Mouse (Mus musculus): ENCODE data around the gene Gm20390. TPM values are rescaled to one million over a fixed set of nuclear protein-coding genes. Genes with fewer than 3 reads are reported as not detected.
"Not testable (repeated sequence)": the region's sequence is repeated elsewhere in the genome, so short reads cannot be mapped to it uniquely, and the experiment has no call there.

The Gm20390 gene
- polyA plus RNA-seq, 1 experiment from 2014 or later = 363 TPM

DNA sequence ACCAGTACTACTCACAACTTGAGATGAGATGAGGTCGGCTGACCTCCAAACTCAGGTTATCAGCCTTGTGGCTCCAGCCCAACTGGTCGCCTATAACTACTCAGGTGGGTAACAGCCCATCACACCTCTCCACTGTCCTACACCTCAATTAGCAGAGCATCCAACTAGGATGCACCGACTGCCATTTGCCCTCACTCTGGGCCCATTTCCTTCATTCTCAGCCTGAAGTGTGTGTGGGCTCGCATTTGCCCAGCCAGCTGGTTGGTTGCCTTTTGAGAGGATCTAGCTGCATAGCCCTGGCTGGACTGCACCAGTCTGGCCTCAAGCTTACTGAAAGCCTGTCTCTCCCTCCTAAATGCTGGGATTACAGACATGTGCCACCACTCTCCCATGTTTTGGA is 10.3 kb downstream of the Gm20390 start:
- H3K27me3 ChIP-seq = no peaks in the 10 kb centered on the region
- no peak overlapping the region for H3K9ac ChIP-seq (replicated peaks)
- H3K4me2 ChIP-seq (replicated peaks) = no peak overlapping the region
- H3K36me3 ChIP-seq = peaks cover 55% of the 10 kb centered on the region
- H3K4me1 ChIP-seq = peaks cover 22% of the 10 kb centered on the region
- no peaks in the 10 kb centered on the region for H3K9me3 ChIP-seq
- no peak overlapping the region for H3K27ac ChIP-seq (replicated peaks)
- 81% methylated on average over 4 of the region's 4 CpGs for WGBS
- no peak for ATAC-seq (replicated peaks)
- H3K4me3 ChIP-seq = no peak overlapping the region

- H3K36me3 ChIP-seq = peaks cover 49% of the 10 kb centered on the region
- no peaks in the 10 kb centered on the region for H3K9me3 ChIP-seq
- H3K4me3 ChIP-seq = no peak overlapping the region
- H3K27ac ChIP-seq (replicated peaks) = no peak overlapping the region
- WGBS = 84% methylated on average over 2 of the region's 2 CpGs
- ATAC-seq (replicated peaks) = no peak
- no peaks in the 10 kb centered on the region for H3K27me3 ChIP-seq
- H3K4me1 ChIP-seq = peaks cover 29% of the 10 kb centered on the region
- no peak overlapping the region for H3K4me2 ChIP-seq (replicated peaks)
- no peak overlapping the region for H3K9ac ChIP-seq (replicated peaks)
Measured at GRCm38 (mm10) chr11:93957031-93957555, 11.0 kb downstream of the Gm20390 start.

GRCm38 (mm10) chr11:93956159-93956558 is 11.9 kb downstream of the Gm20390 start, which contains the start of gene Nme2:
Gene Nme2, minus strand, starts transcription at chr11:93956259.
- Histone ChIP-seq H3K36me3 (peaks cover 45% of the 10 kb centered on the region), H3K9ac (replicated peaks) (peak within 1 kb of the TSS; percentile 77), H3K4me1 (peaks cover 29% of the 10 kb centered on the region), H3K4me3 (peak within 1 kb of the TSS; percentile 87), H3K4me2 (replicated peaks) (peak within 1 kb of the TSS; percentile 96), H3K9me3 (no peaks in the 10 kb centered on the region), H3K27ac (replicated peaks) (peak within 1 kb of the TSS; percentile 90), H3K27me3 (no peaks in the 10 kb centered on the region)
- peak; percentile 2; the same call in 1 of the 2 replicates for ATAC-seq (replicated peaks)
- WGBS = 3% methylated on average over 6 of the region's 6 CpGs

- Histone ChIP-seq H3K9me3 (no peaks in the 10 kb centered on the region), H3K36me3 (peaks cover 45% of the 10 kb centered on the region), H3K4me1 (peaks cover 29% of the 10 kb centered on the region), H3K4me2 (replicated peaks) (peak overlapping the region; percentile 96), H3K27me3 (no peaks in the 10 kb centered on the region), H3K4me3 (peak overlapping the region; percentile 87), H3K27ac (replicated peaks) (peak overlapping the region; percentile 90), H3K9ac (replicated peaks) (peak overlapping the region; percentile 77)
- WGBS = under 1% methylated on average over 64 of the region's 67 CpGs
- ATAC-seq (replicated peaks) = peak; percentile 98
Measured at GRCm38 (mm10) chr11:93955256-93956150, 12.6 kb downstream of the Gm20390 start.

GRCm38 (mm10) chr11:93954738-93955255 is 13.3 kb downstream of the Gm20390 start:
- WGBS = 50% methylated on average over 13 of the region's 13 CpGs
- peaks cover 29% of the 10 kb centered on the region for H3K4me1 ChIP-seq
- H3K9ac ChIP-seq (replicated peaks) = peak overlapping the region; percentile 77
- H3K4me2 ChIP-seq (replicated peaks) = peak overlapping the region; percentile 96
- peak overlapping the region; percentile 90 for H3K27ac ChIP-seq (replicated peaks)
- H3K4me3 ChIP-seq = peak overlapping the region; percentile 87
- ATAC-seq (replicated peaks) = peak; percentile 5; the same call in 1 of the 2 replicates
- H3K36me3 ChIP-seq = peaks cover 44% of the 10 kb centered on the region
- no peaks in the 10 kb centered on the region for H3K9me3 ChIP-seq
- no peaks in the 10 kb centered on the region for H3K27me3 ChIP-seq

- Histone ChIP-seq H3K27me3 (no peaks in the 10 kb centered on the region), H3K9me3 (no peaks in the 10 kb centered on the region), H3K9ac (replicated peaks) (no peak overlapping the region), H3K4me3 (no peak overlapping the region), H3K4me2 (replicated peaks) (no peak overlapping the region), H3K36me3 (peaks cover 31% of the 10 kb centered on the region), H3K27ac (replicated peaks) (no peak overlapping the region), H3K4me1 (peaks cover 29% of the 10 kb centered on the region)
- no peak for ATAC-seq (replicated peaks)
- WGBS = 73% methylated on average over 5 of the region's 5 CpGs
Measured at GRCm38 (mm10) chr11:93952376-93952775, 15.7 kb downstream of the Gm20390 start.

GRCm38 (mm10) chr11:93950045-93950444 is 18.0 kb downstream of the Gm20390 start:
- no peak overlapping the region for H3K4me2 ChIP-seq (replicated peaks)
- no peaks in the 10 kb centered on the region for H3K9me3 ChIP-seq
- H3K9ac ChIP-seq (replicated peaks) = no peak overlapping the region
- peaks cover 21% of the 10 kb centered on the region for H3K4me1 ChIP-seq
- no peaks in the 10 kb centered on the region for H3K27me3 ChIP-seq
- peaks cover 34% of the 10 kb centered on the region for H3K36me3 ChIP-seq
- no peak for ATAC-seq (replicated peaks)
- H3K4me3 ChIP-seq = no peak overlapping the region
- WGBS = 92% methylated on average over 1 of the region's 1 CpGs
- H3K27ac ChIP-seq (replicated peaks) = no peak overlapping the region

DNA sequence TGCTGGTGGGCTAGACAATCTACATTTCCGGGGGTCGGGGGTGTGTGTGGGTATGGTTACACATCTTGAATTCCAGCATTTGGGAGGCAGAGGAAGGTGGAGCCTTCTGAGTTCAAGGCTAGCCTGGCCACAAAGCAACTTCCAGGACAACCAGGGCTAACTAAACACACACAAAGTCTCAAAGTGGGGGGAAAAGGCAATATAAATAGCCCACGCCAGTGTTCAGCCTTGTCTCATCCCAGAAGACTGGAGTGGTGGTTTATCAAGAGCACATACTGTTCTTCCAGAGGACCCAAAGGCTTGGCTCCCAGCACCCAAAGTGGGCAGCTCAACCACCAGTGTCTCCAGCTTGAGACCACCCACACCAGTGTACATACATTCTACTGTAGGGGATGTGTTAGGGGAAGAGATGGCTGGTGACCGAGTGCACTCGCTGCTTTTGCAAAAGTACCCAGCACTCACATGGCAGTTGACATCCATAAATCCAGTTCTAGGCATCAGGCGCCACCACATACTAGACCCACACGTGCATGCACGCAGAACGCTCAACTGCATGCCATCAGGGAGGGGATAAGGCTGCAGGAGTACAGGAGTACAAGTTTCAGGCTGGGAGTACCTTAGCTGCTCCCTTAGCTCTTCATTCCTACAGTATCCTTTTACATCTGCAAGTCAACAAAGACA is 19.1 kb downstream of the Gm20390 start:
- Histone ChIP-seq H3K9ac (replicated peaks) (no peak overlapping the region), H3K4me1 (peaks cover 16% of the 10 kb centered on the region), H3K27ac (replicated peaks) (no peak overlapping the region), H3K4me3 (no peak overlapping the region), H3K9me3 (no peaks in the 10 kb centered on the region), H3K27me3 (no peaks in the 10 kb centered on the region), H3K4me2 (replicated peaks) (no peak overlapping the region), H3K36me3 (peaks cover 39% of the 10 kb centered on the region)
- no peak for ATAC-seq (replicated peaks)
- 88% methylated on average over 9 of the region's 9 CpGs for WGBS

DNA sequence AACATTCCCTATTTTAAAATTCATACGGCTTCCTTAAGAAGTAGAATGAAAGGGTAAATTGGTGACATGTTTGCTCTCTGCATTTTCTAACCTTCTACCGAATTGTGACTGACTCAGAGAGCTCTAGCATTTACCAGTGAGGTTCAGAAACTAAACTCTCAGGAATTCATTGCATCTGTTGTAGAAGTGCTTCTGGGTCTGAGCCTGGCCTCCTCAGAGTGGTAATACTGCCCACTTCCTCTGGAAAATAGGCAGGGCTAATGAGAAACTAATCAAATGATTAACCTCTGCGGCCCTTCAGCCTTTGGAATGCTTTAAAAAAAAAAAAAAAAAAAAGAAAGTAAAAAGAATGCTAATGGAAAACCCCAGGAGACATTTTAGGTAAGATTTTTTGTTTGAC is 23.1 kb downstream of the Gm20390 start:
- Histone ChIP-seq H3K36me3 (peaks cover 33% of the 10 kb centered on the region; the same call in 1 of the 2 replicates), H3K4me1 (no peaks in the 10 kb centered on the region), H3K27ac (replicated peaks) (no peak overlapping the region), H3K4me3 (no peak overlapping the region), H3K9me3 (no peaks in the 10 kb centered on the region), H3K9ac (replicated peaks) (no peak overlapping the region), H3K4me2 (replicated peaks) (no peak overlapping the region), H3K27me3 (no peaks in the 10 kb centered on the region)
- no peak for ATAC-seq (replicated peaks)
- WGBS = 76% methylated on average over 3 of the region's 3 CpGs

DNA sequence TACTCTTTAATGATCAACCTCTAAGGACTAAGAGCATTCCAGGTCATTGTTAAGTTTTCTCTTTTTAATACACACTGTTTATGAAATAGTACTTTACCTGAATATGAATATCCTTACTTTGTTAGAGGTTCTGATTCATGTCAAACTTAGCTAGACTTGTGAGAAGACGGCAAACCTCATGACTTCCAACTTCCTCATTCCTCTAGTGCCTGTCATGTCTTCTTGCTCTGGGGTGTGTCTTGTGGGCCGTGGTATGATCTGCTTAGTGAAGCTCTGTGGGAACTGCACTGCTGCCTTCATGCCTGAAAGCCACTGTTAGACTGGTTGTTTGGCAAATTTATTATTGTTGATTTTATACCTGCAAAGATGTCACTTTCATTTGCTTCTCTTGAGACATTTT is 27.2 kb downstream of the Gm20390 start:
- H3K9ac ChIP-seq (replicated peaks) = no peak overlapping the region
- WGBS = 94% methylated on average over 2 of the region's 2 CpGs
- peaks cover 41% of the 10 kb centered on the region for H3K36me3 ChIP-seq
- ATAC-seq (replicated peaks) = no peak
- H3K4me3 ChIP-seq = no peak overlapping the region
- no peaks in the 10 kb centered on the region for H3K27me3 ChIP-seq
- no peaks in the 10 kb centered on the region for H3K9me3 ChIP-seq
- H3K27ac ChIP-seq (replicated peaks) = no peak overlapping the region
- H3K4me1 ChIP-seq = no peaks in the 10 kb centered on the region
- H3K4me2 ChIP-seq (replicated peaks) = no peak overlapping the region

DNA sequence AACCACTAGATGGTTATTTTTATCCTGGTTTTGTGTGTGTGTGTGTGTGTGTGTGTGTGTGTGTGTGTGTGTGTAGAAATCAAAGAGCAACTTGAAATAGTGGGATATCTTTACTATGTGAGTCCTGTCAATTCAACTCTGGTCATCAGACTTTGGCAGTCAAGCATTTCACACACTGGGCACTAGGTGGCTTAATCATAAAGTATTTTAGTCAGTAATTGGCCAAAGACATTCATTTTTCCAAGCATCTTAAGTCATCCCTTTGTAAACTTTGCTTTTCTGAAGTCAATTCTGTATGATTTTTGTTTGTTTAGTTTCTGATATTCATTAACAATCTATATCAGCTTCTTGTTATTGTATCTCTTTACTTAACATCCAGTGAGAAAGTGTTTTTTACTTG is 39.0 kb downstream of the Gm20390 start:
- Histone ChIP-seq H3K27ac (replicated peaks) (no peak overlapping the region), H3K27me3 (no peaks in the 10 kb centered on the region), H3K4me2 (replicated peaks) (no peak overlapping the region), H3K4me1 (no peaks in the 10 kb centered on the region), H3K9ac (replicated peaks) (no peak overlapping the region), H3K9me3 (no peaks in the 10 kb centered on the region), H3K36me3 (peaks cover 76% of the 10 kb centered on the region), H3K4me3 (no peak overlapping the region)
- no peak for ATAC-seq (replicated peaks)

DNA sequence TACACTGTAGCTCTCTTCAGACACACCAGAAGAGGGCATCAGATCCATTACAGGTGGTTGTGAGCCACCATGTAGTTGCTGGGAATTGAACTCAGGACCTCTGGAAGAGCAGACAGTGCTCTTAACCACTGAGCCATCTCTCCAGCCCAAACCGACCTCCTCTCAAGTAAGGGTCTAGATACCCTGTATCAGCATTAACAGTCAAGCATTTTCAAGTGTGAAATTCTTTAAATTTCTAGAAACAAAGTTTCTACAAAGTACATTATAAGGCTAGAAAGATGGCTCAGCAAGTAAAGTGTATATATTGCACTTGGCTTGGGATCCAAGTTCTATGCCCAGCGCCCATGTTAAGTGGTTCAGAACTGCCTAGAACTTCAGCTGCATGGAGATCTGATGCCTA is 53.1 kb downstream of the Gm20390 start:
- H3K4me2 ChIP-seq (replicated peaks); H3K27ac ChIP-seq (replicated peaks); H3K9ac ChIP-seq (replicated peaks); H3K4me3 ChIP-seq; ATAC-seq (replicated peaks); H3K27me3 ChIP-seq; H3K9me3 ChIP-seq; H3K4me1 ChIP-seq: not testable (repeated sequence)
- H3K36me3 ChIP-seq = peaks cover 80% of the 10 kb centered on the region
- whole genome bisulfite sequencing = 96% methylated on average over 2 of the region's 2 CpGs

All from forebrain, embryonic 15.5 days (tissue).